Mouse (Mus musculus): ENCODE data around the gene Mis18a. TPM values are rescaled to one million over a fixed set of nuclear protein-coding genes. Genes with fewer than 3 reads are reported as not detected.

Gene Mis18a
- 28.8 and 29.9 TPM in 2 replicates for polyA plus RNA-seq (2014; fragmentation: Nextera tagmentation; extraction: Ambion mirVana)

DNA sequence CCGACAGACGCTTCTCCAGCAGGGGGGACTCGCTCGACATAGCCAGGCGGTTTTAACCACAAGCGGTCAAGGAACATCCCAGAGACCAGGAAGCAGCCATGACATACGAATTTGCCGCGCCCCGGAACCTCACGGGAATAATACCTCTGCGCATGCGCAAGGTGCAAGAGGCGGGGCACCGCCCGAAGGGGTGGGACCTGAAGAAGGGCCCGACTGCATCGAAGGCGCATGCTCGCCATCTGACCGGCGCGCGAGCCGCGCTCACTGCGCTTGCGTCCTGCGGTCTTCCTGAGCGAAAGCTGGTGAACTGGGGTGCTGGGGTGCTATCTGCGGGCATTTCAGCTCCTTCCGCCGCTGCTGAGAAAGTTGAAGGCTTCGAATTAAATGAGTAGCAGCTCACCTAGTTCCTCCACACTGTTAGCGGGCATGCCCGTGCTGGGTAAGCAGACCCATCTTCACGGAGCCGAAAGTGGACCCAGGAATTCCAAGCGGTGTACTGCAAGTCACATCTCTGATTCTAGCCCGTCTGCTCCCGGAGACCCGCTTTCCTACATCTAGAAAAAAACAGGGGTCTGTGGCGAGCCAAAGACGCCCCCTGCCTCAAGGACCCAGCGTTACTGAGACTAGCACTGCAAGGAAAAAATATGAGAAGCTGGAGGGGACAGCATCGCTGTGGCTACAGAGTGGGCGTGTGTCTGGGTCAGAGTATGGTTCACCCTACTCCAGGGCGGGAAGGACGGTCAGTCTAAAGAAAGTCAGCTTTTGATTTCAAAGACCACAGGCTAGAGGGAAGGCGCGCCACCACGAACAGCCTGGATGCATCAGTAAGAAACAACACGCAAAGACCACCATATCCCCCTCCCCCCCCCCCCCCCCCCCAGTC lies at the start of gene Mis18a:
Gene Mis18a, minus strand, starts transcription at position 172 of the 883 bp plus-strand sequence.
- H3K4me3 ChIP-seq (ENCODE audit: control insufficient read depth in 1 of 2, insufficient read depth in 1 of 2, low read depth in 1 of 2, low read length in 2 of 2), result peak within 1 kb of the TSS; percentile 71 to 76
- H3K27me3 ChIP-seq (ENCODE audit: control insufficient read depth, insufficient read depth, low read length), result no peaks in the 10 kb centered on the region
- H3K9ac ChIP-seq (ENCODE audit: low read length), result peak within 1 kb of the TSS; percentile 86
- peaks cover 3% of the 10 kb centered on the region; the same call in 1 of the 2 replicates for H3K36me3 ChIP-seq (ENCODE audit: control insufficient read depth, insufficient read depth, low read length)
- H3K27ac ChIP-seq (replicated peaks in 1 of 2; ENCODE audit: control insufficient read depth in 1 of 2, insufficient read depth in 1 of 2, low read depth in 2 of 2, low read length in 2 of 2), result peak within 1 kb of the TSS; percentile 24 to 65; a peak in 3 of 4 replicates
- 2% methylated on average over 53 of the region's 53 CpGs for WGBS
- peaks cover 0 to 10% of the 10 kb centered on the region in 2 experiments; a peak in 2 of 4 replicates for H3K4me1 ChIP-seq (ENCODE audit: control insufficient read depth in 2 of 2, insufficient read depth in 2 of 2, low read length in 2 of 2)
- peak; percentile 95 for ATAC-seq (ENCODE audit: insufficient number of reproducible peaks, insufficient read depth, low FRiP score, low read depth)
- no peaks in the 10 kb centered on the region; the same call in 1 of the 2 replicates for H3K9me3 ChIP-seq (ENCODE audit: control insufficient read depth, low read length)
- H3K4me2 ChIP-seq (ENCODE audit: low read length), result peak within 1 kb of the TSS; percentile 95

DNA sequence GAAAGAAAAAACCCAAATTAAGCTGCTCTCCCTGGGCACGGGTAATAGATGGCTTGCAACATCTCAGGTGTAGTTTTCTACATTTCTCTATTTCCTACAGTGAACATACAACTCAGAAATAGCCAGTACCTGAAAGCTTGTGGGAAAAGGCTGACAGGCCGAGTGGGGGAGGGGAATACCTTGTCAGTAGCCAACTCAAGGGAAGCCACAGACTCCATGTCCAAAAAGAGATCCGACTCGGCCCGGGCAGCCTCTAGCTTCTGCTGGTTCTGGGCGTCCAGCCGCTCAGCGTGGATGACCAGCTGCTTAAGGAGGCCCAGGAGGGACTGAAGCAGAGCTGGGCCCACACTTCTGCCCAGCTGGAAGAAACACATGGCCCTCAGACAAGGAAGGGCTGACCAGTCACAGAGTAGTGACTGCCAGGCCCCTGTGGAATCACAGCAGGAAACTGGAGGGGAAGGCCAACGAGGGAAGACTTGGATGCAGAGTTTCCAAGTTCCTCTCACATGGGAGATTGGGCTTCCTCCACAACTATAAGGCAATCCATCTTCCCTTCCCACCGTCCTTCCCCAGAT lies 48.8 kb upstream of the Mis18a start:
- no peak overlapping the region for H3K9ac ChIP-seq (ENCODE audit: low read length)
- no peak overlapping the region for H3K4me3 ChIP-seq (ENCODE audit: control insufficient read depth in 1 of 2, insufficient read depth in 1 of 2, low read depth in 1 of 2, low read length in 2 of 2)
- no peak overlapping the region for H3K27ac ChIP-seq (replicated peaks in 1 of 2; ENCODE audit: control insufficient read depth in 1 of 2, insufficient read depth in 1 of 2, low read depth in 2 of 2, low read length in 2 of 2)
- H3K4me2 ChIP-seq (ENCODE audit: low read length), result no peak overlapping the region
- H3K9me3 ChIP-seq (ENCODE audit: control insufficient read depth, low read length), result no peaks in the 10 kb centered on the region
- peaks cover 100% of the 10 kb centered on the region for H3K36me3 ChIP-seq (ENCODE audit: control insufficient read depth, insufficient read depth, low read length)
- WGBS, result 82% methylated on average over 10 of the region's 10 CpGs
- ATAC-seq (ENCODE audit: insufficient number of reproducible peaks, insufficient read depth, low FRiP score, low read depth), result no peak
- no peaks in the 10 kb centered on the region for H3K4me1 ChIP-seq (ENCODE audit: control insufficient read depth in 2 of 2, insufficient read depth in 2 of 2, low read length in 2 of 2)
- no peaks in the 10 kb centered on the region for H3K27me3 ChIP-seq (ENCODE audit: control insufficient read depth, insufficient read depth, low read length)

DNA sequence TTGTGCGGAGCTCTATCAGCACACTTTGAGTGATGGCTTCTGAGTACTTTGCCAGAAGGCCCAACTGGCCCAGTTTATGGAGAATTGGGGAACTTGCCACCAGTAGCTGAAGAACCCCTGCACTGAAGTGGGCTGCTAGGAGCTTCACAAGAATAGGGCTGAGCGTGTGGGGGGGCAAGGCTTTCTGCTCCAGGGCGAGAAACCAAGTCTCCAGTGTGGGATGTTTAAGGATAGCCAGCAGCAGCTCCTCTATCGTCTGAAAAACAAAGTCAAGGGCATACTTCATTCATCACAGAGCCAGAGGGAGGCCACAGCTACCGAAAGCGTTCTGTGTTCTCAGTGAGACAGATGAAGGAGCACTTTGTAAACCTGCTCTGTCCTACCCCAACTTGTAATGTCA lies 47.4 kb upstream of the Mis18a start:
- no peak for ATAC-seq (ENCODE audit: insufficient number of reproducible peaks, insufficient read depth, low FRiP score, low read depth)
- H3K36me3 ChIP-seq (ENCODE audit: control insufficient read depth, insufficient read depth, low read length), result peaks cover 98% of the 10 kb centered on the region
- no peaks in the 10 kb centered on the region for H3K4me1 ChIP-seq (ENCODE audit: control insufficient read depth in 2 of 2, insufficient read depth in 2 of 2, low read length in 2 of 2)
- H3K4me2 ChIP-seq (ENCODE audit: low read length), result no peak overlapping the region
- WGBS, result 71% methylated on average over 6 of the region's 6 CpGs
- no peak overlapping the region for H3K9ac ChIP-seq (ENCODE audit: low read length)
- H3K27me3 ChIP-seq (ENCODE audit: control insufficient read depth, insufficient read depth, low read length), result no peaks in the 10 kb centered on the region
- no peak overlapping the region for H3K27ac ChIP-seq (replicated peaks in 1 of 2; ENCODE audit: control insufficient read depth in 1 of 2, insufficient read depth in 1 of 2, low read depth in 2 of 2, low read length in 2 of 2)
- H3K4me3 ChIP-seq (ENCODE audit: control insufficient read depth in 1 of 2, insufficient read depth in 1 of 2, low read depth in 1 of 2, low read length in 2 of 2), result no peak overlapping the region
- H3K9me3 ChIP-seq (ENCODE audit: control insufficient read depth, low read length), result no peaks in the 10 kb centered on the region

DNA sequence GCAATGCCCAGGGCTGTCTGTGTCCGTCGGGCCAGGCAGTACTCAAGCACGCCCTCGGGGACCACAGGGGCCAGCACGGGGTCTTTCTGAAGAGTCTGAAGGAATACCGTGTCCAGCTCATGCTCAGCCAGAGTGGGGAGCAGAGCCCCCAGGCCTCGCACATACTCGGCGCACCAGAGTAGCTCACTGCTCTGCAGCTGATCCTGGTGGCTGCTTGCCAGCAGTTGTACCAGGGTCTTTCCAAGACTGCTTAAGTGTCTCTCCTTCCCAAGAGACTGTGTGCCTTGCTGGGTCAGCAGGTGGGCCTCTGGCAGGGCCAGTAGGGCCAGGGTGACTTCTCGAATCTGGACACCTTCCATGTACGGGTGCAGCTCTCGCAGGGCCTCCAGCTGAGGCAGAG lies 47.0 kb upstream of the Mis18a start:
- Histone ChIP-seq H3K9ac (ENCODE audit: low read length) (no peak overlapping the region), H3K27me3 (ENCODE audit: control insufficient read depth, insufficient read depth, low read length) (no peaks in the 10 kb centered on the region), H3K4me1 (ENCODE audit: control insufficient read depth in 2 of 2, insufficient read depth in 2 of 2, low read length in 2 of 2) (no peaks in the 10 kb centered on the region), H3K4me2 (ENCODE audit: low read length) (no peak overlapping the region), H3K4me3 (ENCODE audit: control insufficient read depth in 1 of 2, insufficient read depth in 1 of 2, low read depth in 1 of 2, low read length in 2 of 2) (no peak overlapping the region), H3K36me3 (ENCODE audit: control insufficient read depth, insufficient read depth, low read length) (peaks cover 98% of the 10 kb centered on the region), H3K27ac (replicated peaks in 1 of 2; ENCODE audit: control insufficient read depth in 1 of 2, insufficient read depth in 1 of 2, low read depth in 2 of 2, low read length in 2 of 2) (no peak overlapping the region), H3K9me3 (ENCODE audit: control insufficient read depth, low read length) (no peaks in the 10 kb centered on the region; the same call in 1 of the 2 replicates)
- WGBS, result 93% methylated on average over 12 of the region's 12 CpGs
- ATAC-seq (ENCODE audit: insufficient number of reproducible peaks, insufficient read depth, low FRiP score, low read depth), result no peak

DNA sequence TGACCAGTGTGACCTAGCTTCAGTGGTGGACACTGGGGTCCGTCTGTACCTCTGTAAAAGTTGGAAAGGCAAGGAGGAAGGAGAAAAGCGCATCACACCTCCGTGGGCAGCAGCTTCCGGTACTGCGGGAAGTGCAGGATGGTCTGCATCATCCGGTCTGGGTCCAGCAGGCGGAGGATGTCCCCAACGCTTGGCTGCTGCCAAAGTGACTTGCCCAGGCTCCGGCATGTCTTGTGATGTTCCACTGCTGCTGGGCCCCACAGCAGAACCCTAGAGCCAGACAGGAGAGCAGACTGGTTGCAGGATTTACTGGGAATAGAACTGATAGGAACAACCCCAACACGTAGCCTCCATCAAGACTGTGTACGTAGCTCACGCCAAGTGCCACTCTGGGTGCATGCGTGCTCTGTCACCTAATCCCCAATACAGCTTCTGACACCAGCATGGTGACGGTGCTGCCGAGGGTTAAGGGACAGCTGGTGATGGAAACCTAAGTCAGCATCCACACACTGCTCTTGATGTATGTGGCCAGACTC lies 39.8 kb upstream of the Mis18a start:
- Histone ChIP-seq H3K4me3 (ENCODE audit: control insufficient read depth in 1 of 2, insufficient read depth in 1 of 2, low read depth in 1 of 2, low read length in 2 of 2) (no peak overlapping the region), H3K4me2 (ENCODE audit: low read length) (no peak overlapping the region), H3K27ac (replicated peaks in 1 of 2; ENCODE audit: control insufficient read depth in 1 of 2, insufficient read depth in 1 of 2, low read depth in 2 of 2, low read length in 2 of 2) (no peak overlapping the region), H3K4me1 (ENCODE audit: control insufficient read depth in 2 of 2, insufficient read depth in 2 of 2, low read length in 2 of 2) (no peaks in the 10 kb centered on the region), H3K36me3 (ENCODE audit: control insufficient read depth, insufficient read depth, low read length) (peaks cover 80% of the 10 kb centered on the region), H3K27me3 (ENCODE audit: control insufficient read depth, insufficient read depth, low read length) (no peaks in the 10 kb centered on the region), H3K9me3 (ENCODE audit: control insufficient read depth, low read length) (peaks cover 3% of the 10 kb centered on the region; the same call in 1 of the 2 replicates), H3K9ac (ENCODE audit: low read length) (no peak overlapping the region)
- no peak for ATAC-seq (ENCODE audit: insufficient number of reproducible peaks, insufficient read depth, low FRiP score, low read depth)
- 93% methylated on average over 15 of the region's 15 CpGs for WGBS

DNA sequence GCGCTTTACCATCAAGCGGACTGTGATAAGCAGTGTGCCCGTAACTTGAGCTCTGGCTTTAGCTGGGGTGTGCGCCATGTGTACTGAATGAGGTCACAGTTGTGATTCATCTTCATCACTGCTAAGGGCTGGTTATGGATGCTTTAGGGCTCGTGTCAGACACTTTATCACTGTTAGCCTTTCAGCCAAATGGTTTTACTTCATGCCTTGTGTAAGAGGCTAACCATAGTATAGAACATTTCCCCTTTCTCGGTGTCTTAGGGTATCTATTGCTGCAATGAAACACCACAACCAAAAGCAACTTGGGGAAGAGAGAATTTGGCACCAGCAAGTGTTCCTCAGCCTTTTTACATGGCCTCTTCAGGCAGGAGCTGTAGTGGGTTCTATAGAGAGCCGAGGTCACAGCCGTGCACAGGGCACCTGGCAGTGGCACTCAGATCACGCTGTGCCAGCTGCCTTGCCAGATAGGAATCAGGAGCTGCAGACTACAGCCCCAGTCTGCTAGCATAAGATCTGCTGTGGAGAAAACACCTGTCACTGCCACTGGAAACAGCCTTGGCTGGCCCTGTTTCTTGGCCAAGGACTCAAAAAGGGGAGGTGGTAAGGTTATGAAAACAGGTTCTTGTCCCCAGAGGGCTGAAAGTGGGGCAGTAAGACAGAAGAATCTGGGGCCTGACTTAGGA lies 38.1 kb upstream of the Mis18a start:
- WGBS, result 81% methylated on average over 9 of the region's 9 CpGs

DNA sequence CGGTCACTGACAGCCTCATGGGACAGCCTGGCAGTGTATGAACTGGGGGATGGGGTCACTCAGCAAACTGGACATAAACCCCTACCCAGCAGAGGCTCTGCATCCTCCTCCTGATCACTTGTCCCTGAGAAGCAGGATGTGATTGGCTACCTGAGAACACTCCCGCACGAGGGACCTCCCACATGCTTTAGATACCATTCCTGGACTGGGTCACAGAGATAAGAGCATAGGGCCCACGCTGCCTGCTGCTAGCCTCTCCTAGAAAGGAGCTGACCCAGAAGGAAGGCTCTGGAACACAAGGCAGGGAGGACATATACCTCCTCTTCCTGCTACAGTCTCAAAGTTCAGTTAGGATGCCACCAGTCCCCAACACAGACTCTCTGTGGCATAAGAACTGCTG lies 33.3 kb upstream of the Mis18a start:
- Histone ChIP-seq H3K27ac (replicated peaks in 1 of 2; ENCODE audit: control insufficient read depth in 1 of 2, insufficient read depth in 1 of 2, low read depth in 2 of 2, low read length in 2 of 2) (0 out of 4 replicates have a peak overlapping the region, but pooled peaks of 1 of the 2 experiments have one; percentile 21), H3K4me3 (ENCODE audit: control insufficient read depth in 1 of 2, insufficient read depth in 1 of 2, low read depth in 1 of 2, low read length in 2 of 2) (no peak overlapping the region)

More for the DNA sequence above, 38.1 kb upstream of the Mis18a start:
- no peak for ATAC-seq (ENCODE audit: insufficient number of reproducible peaks, insufficient read depth, low FRiP score, low read depth)
- Histone ChIP-seq H3K27ac (replicated peaks in 1 of 2; ENCODE audit: control insufficient read depth in 1 of 2, insufficient read depth in 1 of 2, low read depth in 2 of 2, low read length in 2 of 2) (no peak overlapping the region), H3K27me3 (ENCODE audit: control insufficient read depth, insufficient read depth, low read length) (no peaks in the 10 kb centered on the region), H3K4me1 (ENCODE audit: control insufficient read depth in 2 of 2, insufficient read depth in 2 of 2, low read length in 2 of 2) (peaks cover 5 to 7% of the 10 kb centered on the region in 2 experiments; a peak in 3 of 4 replicates), H3K9me3 (ENCODE audit: control insufficient read depth, low read length) (peaks cover 3% of the 10 kb centered on the region; the same call in 1 of the 2 replicates), H3K4me3 (ENCODE audit: control insufficient read depth in 1 of 2, insufficient read depth in 1 of 2, low read depth in 1 of 2, low read length in 2 of 2) (no peak overlapping the region), H3K4me2 (ENCODE audit: low read length) (no peak overlapping the region), H3K36me3 (ENCODE audit: control insufficient read depth, insufficient read depth, low read length) (peaks cover 78% of the 10 kb centered on the region), H3K9ac (ENCODE audit: low read length) (no peak overlapping the region)

More for the DNA sequence above, 33.3 kb upstream of the Mis18a start:
- Histone ChIP-seq H3K9ac (ENCODE audit: low read length) (no peak overlapping the region), H3K4me2 (ENCODE audit: low read length) (no peak overlapping the region), H3K27me3 (ENCODE audit: control insufficient read depth, insufficient read depth, low read length) (no peaks in the 10 kb centered on the region), H3K9me3 (ENCODE audit: control insufficient read depth, low read length) (no peaks in the 10 kb centered on the region), H3K4me1 (ENCODE audit: control insufficient read depth in 2 of 2, insufficient read depth in 2 of 2, low read length in 2 of 2) (peaks cover 8 to 10% of the 10 kb centered on the region in 2 experiments; a peak in 3 of 4 replicates), H3K36me3 (ENCODE audit: control insufficient read depth, insufficient read depth, low read length) (peaks cover 70% of the 10 kb centered on the region)
- 10% methylated on average over 4 of the region's 4 CpGs for WGBS
- ATAC-seq (ENCODE audit: insufficient number of reproducible peaks, insufficient read depth, low FRiP score, low read depth), result no peak

All from heart, embryonic 14.5 days (tissue).